Comparison of ENCODE assay signal across 11 mouse cellular contexts in genomic region chr2:128156557-128157412, GRCm38 (mm10). TPM values are rescaled to one million over a fixed set of nuclear protein-coding genes. Genes with fewer than 3 reads are reported as not detected.
DNase-seq lines count a peak whose midpoint lies in the region; ATAC-seq and TF ChIP-seq lines count a peak whose summit lies in the region.
"Had no signal": no experiment of that assay in that cellular context is flagged by ENCODE, and none has a peak within 500 bp of the region (broad histone marks: within the 10 kb centered on the region; RNA-seq: fewer than 3 reads in every experiment).

No protein-coding gene starts in this region.

- no peaks in the 10 kb centered on the region for H3K9me3 ChIP-seq in heart, postnatal 0 days (replicated peaks; ENCODE audit: control insufficient read depth, low read length)
- H3K9me3 ChIP-seq in stomach, embryonic 14.5 days (ENCODE audit: control insufficient read depth, low read depth, low read length), result no peaks in the 10 kb centered on the region
- H3K9me3 ChIP-seq in stomach, postnatal 0 days (ENCODE audit: control insufficient read depth, low read length), result no peaks in the 10 kb centered on the region
- H3K9me3 ChIP-seq in limb, embryonic 13.5 days, result no peaks in the 10 kb centered on the region
- H3K9me3 ChIP-seq: G1E; neural tube, embryonic 12.5 days had no signal

- no peak for TF ChIP-seq CTCF in heart, postnatal 0 days (IDR thresholded peaks at IDR 0.05; ENCODE audit: low read depth)
- no peak for TF ChIP-seq CTCF in stomach, postnatal 0 days (IDR thresholded peaks at IDR 0.05; ENCODE audit: low read depth)

- no peak overlapping the region for H3K9ac ChIP-seq in heart, postnatal 0 days (replicated peaks; ENCODE audit: low read depth, low read length)
- no peak overlapping the region for H3K9ac ChIP-seq in stomach, embryonic 14.5 days (replicated peaks; ENCODE audit: low read depth, low read length)
- H3K9ac ChIP-seq in stomach, postnatal 0 days (ENCODE audit: low read length), result no peak overlapping the region
- H3K9ac ChIP-seq in limb, embryonic 13.5 days, result no peak overlapping the region
- H3K9ac ChIP-seq: neural tube, embryonic 12.5 days had no signal

- no peak for TF ChIP-seq EP300 in heart, postnatal 0 days (IDR thresholded peaks at IDR 0.05; ENCODE audit: low read depth)
- TF ChIP-seq EP300 in stomach, postnatal 0 days (optimal IDR thresholded peaks at IDR 0.05), result no peak

- peaks cover 62% of the 10 kb centered on the region for H3K4me1 ChIP-seq in heart, postnatal 0 days (ENCODE audit: control insufficient read depth, insufficient read depth)
- peaks cover 42% of the 10 kb centered on the region for H3K4me1 ChIP-seq in stomach, embryonic 14.5 days (ENCODE audit: control insufficient read depth, insufficient read depth, low read length)
- peaks cover 8% of the 10 kb centered on the region; the same call in 1 of the 2 replicates for H3K4me1 ChIP-seq in stomach, postnatal 0 days (replicated peaks; ENCODE audit: control insufficient read depth, insufficient read depth)
- H3K4me1 ChIP-seq in limb, embryonic 13.5 days, result peaks cover 68% of the 10 kb centered on the region

- no peak overlapping the region for H3K4me2 ChIP-seq in heart, postnatal 0 days (ENCODE audit: low read depth, low read length)
- no peak overlapping the region for H3K4me2 ChIP-seq in stomach, embryonic 14.5 days (replicated peaks; ENCODE audit: low read depth, low read length)
- no peak overlapping the region for H3K4me2 ChIP-seq in stomach, postnatal 0 days (replicated peaks; ENCODE audit: low read depth)
- H3K4me2 ChIP-seq in limb, embryonic 13.5 days (replicated peaks), result no peak overlapping the region
- H3K4me2 ChIP-seq: neural tube, embryonic 12.5 days had no signal

- WGBS in heart, postnatal 0 days, result 57% methylated on average over 12 of the region's 12 CpGs
- WGBS in stomach, embryonic 14.5 days, result 50% methylated on average over 12 of the region's 12 CpGs
- WGBS in stomach, postnatal 0 days, result 46% methylated on average over 12 of the region's 12 CpGs
- WGBS in limb, embryonic 13.5 days, result 76% methylated on average over 12 of the region's 12 CpGs

- peak overlapping the region; percentile 14; the same call in 1 of the 2 replicates for H3K27ac ChIP-seq in heart, postnatal 0 days (ENCODE audit: low read depth)
- H3K27ac ChIP-seq in stomach, embryonic 14.5 days (ENCODE audit: low read length), result peak overlapping the region; percentile 44; the same call in 1 of the 2 replicates
- no peak overlapping the region for H3K27ac ChIP-seq in stomach, postnatal 0 days (replicated peaks)
- peak overlapping the region; percentile 22; the same call in 1 of the 2 replicates for H3K27ac ChIP-seq in limb, embryonic 13.5 days
- H3K27ac ChIP-seq: macrophage; neural tube, embryonic 12.5 days had no signal

- DNase-seq in heart, postnatal 0 days (ENCODE audit: low spot score), result no peak
- DNase-seq in heart, postnatal 10 days, result no peak
- no peak for DNase-seq in stomach, postnatal 0 days (ENCODE audit: low spot score)
- no peak for DNase-seq in right cerebral cortex, postnatal 10 days (ENCODE audit: low spot score in 2 of 2)
- no peak for DNase-seq in Muller cell, postnatal 12 days (ENCODE audit: inconsistent ontology term)
- DNase-seq: adrenal gland, adult 2 months had no signal

- no peak; the same call in 1 of the 2 replicates for ATAC-seq in heart, postnatal 0 days (ENCODE audit: insufficient read depth, low read depth)
- ATAC-seq in stomach, embryonic 14.5 days (ENCODE audit: insufficient number of reproducible peaks, insufficient read depth, low FRiP score, low read depth), result 0 out of 2 replicates have a peak, but pooled peaks have one; percentile 64
- ATAC-seq in stomach, postnatal 0 days (ENCODE audit: low FRiP score, low TSS enrichment), result no peak
- ATAC-seq in limb, embryonic 13.5 days (ENCODE audit: low FRiP score, low read depth), result no peak

- H3K27me3 ChIP-seq in heart, postnatal 0 days (ENCODE audit: control insufficient read depth, insufficient read depth, low read length), result no peaks in the 10 kb centered on the region
- H3K27me3 ChIP-seq in stomach, embryonic 14.5 days (ENCODE audit: control insufficient read depth, insufficient read depth, low read length), result no peaks in the 10 kb centered on the region
- H3K27me3 ChIP-seq in stomach, postnatal 0 days (ENCODE audit: control insufficient read depth, insufficient read depth, low read length), result no peaks in the 10 kb centered on the region
- no peaks in the 10 kb centered on the region for H3K27me3 ChIP-seq in limb, embryonic 13.5 days
- H3K27me3 ChIP-seq: neural tube, embryonic 12.5 days had no signal

- H3K36me3 ChIP-seq in heart, postnatal 0 days (replicated peaks; ENCODE audit: control insufficient read depth, insufficient read depth, low read length), result peaks cover 24% of the 10 kb centered on the region
- peaks cover 13% of the 10 kb centered on the region for H3K36me3 ChIP-seq in stomach, embryonic 14.5 days (ENCODE audit: control insufficient read depth, insufficient read depth, low read length)
- no peaks in the 10 kb centered on the region for H3K36me3 ChIP-seq in stomach, postnatal 0 days (ENCODE audit: control insufficient read depth, insufficient read depth, low read length)
- peaks cover 60% of the 10 kb centered on the region for H3K36me3 ChIP-seq in limb, embryonic 13.5 days

- H3K4me3 ChIP-seq in heart, postnatal 0 days (ENCODE audit: low read depth, low read length), result no peak overlapping the region
- no peak overlapping the region for H3K4me3 ChIP-seq in stomach, embryonic 14.5 days (ENCODE audit: low read depth, low read length)
- H3K4me3 ChIP-seq in stomach, postnatal 0 days (ENCODE audit: low read depth, low read length), result no peak overlapping the region
- no peak overlapping the region for H3K4me3 ChIP-seq in limb, embryonic 13.5 days
- H3K4me3 ChIP-seq: neural tube, embryonic 12.5 days had no signal

- intact Hi-C loops in heart, postnatal 10 days (cut with DNase I), result no loop called here

RNA-seq across cellular contexts. Expression of gene Bcl2l11, which starts 30.9 kb away (rescaled TPM):
- 26.1 and 26.6 TPM in 2 replicates for total RNA-seq in heart, postnatal 0 days (2014; rRNA removed; ENCODE audit: low replicate concordance)
- 18.2 and 22.4 TPM in 2 replicates for polyA plus RNA-seq in heart, postnatal 0 days (2015; fragmentation: Nextera tagmentation; extraction: Ambion mirVana)
- total RNA-seq in heart, postnatal 10 days (2021), result 10 to 100 TPM; 26.0 to 38.4 TPM
- 19.9 and 22.6 TPM in 2 replicates for polyA plus RNA-seq in stomach, embryonic 14.5 days (2014; fragmentation: Nextera tagmentation; extraction: Ambion mirVana)
- 6.2 and 8.0 TPM in 2 replicates for polyA plus RNA-seq in stomach, postnatal 0 days (2015; fragmentation: Nextera tagmentation; extraction: Ambion mirVana)
- polyA plus RNA-seq in limb, embryonic 13.5 days (2015; fragmentation: Nextera tagmentation; extraction: Ambion mirVana), result 25.8 and 27.8 TPM in 2 replicates
